Mouse (Mus musculus) heart, adult 9 months (tissue): ENCODE data around the gene Acad11.

Source experiments
- DNase-seq, 2 experiments: peaks; one replicate each; pipeline ENCODE4 v3.0.0; 2022; ENCODE audit warnings: low spot score in 2 of 2

The Acad11 gene

GRCm38 (mm10) chr9:104063244-104063961, at the start of gene Acad11:
Gene Acad11 (plus strand): TSS chr9:104063377.
- DNase-seq, result peak; percentile 83 to 90

GRCm38 (mm10) chr9:104014526-104014925, 48.7 kb upstream of the Acad11 start:
- no peak for DNase-seq

DNA sequence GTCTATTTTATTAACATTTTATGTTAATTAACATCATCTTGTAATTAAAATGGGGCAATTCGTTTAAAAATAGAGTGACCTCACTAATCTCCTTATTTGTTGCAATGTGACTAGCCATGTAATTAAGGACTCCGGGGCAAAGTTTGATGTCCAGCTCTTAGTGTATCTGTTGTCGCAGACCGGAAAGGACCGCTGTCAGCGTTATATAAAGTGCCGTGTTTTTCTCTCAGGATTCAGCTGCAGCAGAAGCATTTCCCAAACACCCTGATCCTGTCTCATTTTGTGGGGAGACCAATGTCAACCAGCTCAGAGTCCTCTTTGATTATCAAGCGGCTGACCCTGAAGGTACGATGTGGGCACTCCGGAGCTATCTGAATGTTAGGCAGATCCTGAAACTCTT, 42.2 kb upstream of the Acad11 start:
- DNase-seq, result no peak

DNA sequence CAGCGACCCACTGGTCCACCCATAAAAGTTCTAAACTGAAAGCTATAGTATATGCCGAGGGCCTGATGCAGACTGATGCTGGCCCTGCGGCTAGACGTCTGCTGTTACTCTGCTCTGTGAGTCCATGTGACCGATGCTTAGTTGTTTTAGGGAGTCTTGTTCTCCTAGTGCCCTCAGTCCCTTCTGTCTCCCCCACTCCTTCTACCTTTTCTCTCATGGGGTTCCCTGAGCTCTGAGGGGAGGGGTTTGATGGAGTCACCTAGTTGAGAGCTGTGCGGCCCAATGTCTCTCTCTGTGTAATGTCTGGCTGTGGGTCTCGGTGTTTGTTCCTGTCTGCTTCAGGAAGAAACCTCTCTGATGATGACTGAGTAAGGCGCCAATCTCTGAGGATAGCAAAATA, 36.0 kb upstream of the Acad11 start:
- no peak for DNase-seq

GRCm38 (mm10) chr9:104029861-104030260, 33.3 kb upstream of the Acad11 start:
- no peak for DNase-seq

GRCm38 (mm10) chr9:104034231-104034630, 28.9 kb upstream of the Acad11 start:
- no peak for DNase-seq

DNA sequence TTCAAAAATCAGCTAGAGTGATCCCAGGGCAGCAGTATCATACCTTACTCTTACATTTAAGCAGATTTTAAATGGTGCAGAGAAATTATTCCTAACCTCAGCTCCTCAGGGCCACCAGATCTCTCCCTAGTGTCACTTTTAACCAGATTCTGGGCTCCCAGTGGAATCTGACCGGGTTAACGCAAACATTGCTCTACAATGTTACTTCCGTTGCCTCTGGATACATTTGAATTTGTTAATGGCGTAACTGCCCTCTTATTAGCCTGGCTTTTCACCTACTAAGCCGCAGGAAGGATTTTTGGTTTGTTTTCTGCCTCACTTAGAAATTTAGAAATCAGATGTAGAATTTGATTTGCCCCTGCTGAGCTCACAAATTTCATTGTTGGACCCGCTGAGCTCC, 28.5 kb upstream of the Acad11 start:
- DNase-seq, result no peak

DNA sequence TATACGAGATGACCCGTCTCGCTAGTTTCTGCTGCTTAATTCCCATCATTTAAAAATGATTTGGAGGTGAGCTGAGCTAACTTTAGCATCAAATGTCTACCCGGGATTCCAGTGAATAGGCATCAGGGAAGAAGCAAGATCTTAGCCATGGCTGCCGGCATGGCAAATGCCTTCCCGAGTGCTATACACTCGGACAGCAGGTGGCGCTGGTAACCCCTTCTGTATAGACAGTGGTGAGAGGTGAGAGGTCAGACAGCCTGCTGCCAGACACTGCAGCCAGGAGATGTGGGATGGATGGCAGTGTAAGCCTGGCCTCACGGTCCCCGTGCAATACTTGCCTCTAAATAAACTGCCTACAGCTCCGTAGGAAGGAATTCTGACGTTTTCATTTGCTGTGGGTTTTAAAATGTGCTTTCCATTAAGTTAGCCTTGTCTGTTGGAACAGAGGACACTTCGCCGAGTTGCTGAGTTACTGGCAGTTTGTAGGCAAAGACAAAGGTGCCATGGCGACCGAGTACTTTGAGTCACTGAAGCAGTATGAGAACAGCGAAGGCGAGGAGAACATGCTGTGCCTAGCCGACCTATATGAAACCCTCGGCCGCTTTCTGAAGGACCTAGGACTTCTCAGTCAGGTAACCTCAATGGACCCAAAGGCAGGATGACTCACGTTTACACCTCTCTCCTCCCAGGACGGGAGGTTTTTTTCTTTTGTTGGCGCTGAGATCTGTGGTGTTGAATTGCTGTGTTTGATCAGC, 27.7 kb upstream of the Acad11 start:
- peak; percentile 28 to 50 for DNase-seq

DNA sequence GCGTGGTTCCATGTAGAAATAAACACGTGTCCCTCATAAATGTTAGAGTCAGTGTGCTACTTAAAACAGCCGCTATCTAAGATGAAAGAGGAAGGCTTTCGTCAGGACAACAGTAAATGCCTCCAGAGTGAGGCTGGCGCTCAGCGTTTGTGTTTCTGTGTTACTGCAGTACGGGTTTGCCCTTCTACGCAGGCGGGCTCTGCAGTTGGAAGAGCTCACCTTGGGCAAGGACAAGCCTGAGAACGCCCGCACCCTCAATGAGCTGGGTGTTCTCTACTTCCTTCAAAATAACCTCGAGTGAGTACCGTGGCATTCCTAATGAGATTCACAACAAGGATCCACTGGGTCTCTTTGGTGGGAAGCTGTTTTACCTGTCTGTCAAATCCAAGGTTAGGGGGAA, 24.9 kb upstream of the Acad11 start:
- DNase-seq, result no peak

- DNase-seq, result no peak
These were observed 24.0 kb upstream of the Acad11 start for GRCm38 (mm10) chr9:104039031-104039695.

GRCm38 (mm10) chr9:104039742-104040141, 23.4 kb upstream of the Acad11 start:
- DNase-seq, result no peak

- DNase-seq, result no peak
These were observed 22.8 kb upstream of the Acad11 start, which contains the start of gene Gm28305 for GRCm38 (mm10) chr9:104040362-104040761. Gene Gm28305 (plus strand): TSS chr9:104040662.

- no peak for DNase-seq
These were observed 19.5 kb upstream of the Acad11 start for GRCm38 (mm10) chr9:104043676-104044075.

DNA sequence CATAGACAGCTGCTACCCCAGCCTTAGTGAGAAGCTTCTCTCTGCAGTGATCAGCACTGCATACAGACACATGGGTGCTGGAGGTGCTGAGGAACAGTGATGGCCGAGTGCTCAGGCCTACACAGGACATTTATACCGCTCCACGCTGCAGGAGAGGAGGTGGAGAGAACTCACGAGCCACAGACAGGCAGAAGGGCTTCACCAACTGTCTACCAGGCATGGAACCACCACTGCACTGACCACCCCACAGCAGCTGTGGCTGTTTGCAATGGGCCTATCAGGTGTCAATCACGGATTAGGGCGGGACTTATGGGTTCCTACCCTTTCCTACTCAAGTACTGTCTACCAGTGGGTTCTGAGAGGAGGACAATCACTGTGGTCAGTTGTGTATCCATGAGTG, 12.1 kb upstream of the Acad11 start:
- DNase-seq, result no peak

DNA sequence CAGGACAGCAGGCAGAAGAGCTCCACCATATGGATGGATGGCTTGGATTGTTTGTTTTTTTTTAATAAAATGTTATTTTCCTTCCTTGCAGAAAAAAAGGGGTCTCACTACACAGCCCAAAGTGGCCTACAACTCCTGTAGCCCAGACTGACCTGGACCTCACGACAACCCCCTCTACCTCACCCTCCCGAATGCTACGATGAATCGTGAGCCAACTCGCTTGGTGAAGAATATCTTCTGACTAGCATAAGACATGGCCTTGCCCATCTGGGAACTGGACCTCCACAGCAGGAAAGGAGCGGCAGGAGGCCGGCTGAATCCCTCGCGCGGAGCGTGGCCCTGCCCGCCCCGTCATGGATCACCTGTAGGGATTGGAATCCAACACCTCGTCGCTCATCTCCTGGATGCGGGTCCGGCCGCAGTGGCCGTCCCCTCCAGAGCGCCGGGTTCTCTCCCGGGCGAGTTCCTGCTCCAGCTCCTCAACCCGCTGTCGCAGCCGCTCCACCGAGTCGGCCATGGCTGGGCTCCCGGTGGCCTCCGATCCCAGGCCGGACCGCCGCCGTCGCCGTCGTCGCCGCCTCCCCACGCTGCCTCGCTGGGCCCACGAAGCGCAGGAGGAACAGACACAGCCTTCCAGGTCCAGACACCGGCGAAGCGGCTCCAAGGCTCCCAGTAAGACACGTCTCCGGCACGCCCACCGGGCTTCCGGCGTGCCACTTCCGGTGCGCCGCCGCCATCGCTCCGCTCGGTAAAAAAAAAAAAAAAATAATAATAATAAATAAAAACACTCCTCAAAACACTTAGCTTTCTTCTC, 540 bp upstream of the Acad11 start, which contains the start of gene Uba5:
Gene Uba5 (minus strand): TSS at position 705 of the 814 bp plus-strand sequence.
- peak in 1 of 2 experiments; percentile 32 for DNase-seq

DNA sequence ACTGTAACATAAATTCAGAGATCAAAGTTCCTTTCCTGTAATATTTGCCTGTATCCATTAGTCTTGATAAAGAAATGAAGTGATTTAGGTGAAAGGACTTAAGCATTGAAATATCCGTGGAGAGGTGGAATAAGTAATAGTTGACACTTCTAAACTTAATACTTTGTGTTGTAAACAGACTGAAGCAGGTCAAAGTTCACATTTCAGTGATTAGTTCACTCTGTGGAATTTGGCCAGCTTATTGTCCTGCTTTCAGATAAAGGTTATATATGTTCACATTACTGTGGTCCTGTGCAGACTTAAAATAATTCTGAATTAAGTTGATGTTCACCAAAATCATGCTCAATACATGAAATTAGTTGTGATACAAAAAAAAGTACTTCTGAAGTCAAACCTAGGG, 1.4 kb downstream of the Acad11 start:
- DNase-seq, result no peak

- DNase-seq, result no peak
These were observed 7.1 kb downstream of the Acad11 start for GRCm38 (mm10) chr9:104070241-104070640.

- no peak for DNase-seq
These were observed 7.9 kb downstream of the Acad11 start for GRCm38 (mm10) chr9:104070863-104071604.

- DNase-seq, result no peak
These were observed 12.6 kb downstream of the Acad11 start for GRCm38 (mm10) chr9:104075808-104076207.

DNA sequence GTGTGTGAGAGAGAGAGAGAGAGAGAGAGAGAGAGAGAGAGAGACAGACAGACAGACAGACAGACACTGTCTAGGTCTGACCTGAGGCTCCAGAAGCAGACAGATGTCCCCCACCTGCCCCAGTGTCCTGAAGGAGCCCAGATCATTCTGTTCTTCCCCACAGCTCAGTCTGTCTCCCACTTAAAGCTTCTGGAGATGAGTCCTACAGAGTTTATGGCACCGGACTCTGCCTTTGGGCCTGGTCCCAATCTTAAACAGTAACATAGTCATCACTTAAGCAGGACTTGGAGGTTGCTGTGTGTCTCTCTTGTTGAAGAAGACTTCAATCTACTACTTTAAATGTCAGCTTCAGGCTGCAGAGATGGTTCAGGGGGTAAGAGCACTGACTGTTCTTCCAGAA, 15.6 kb downstream of the Acad11 start:
- DNase-seq, result no peak

DNA sequence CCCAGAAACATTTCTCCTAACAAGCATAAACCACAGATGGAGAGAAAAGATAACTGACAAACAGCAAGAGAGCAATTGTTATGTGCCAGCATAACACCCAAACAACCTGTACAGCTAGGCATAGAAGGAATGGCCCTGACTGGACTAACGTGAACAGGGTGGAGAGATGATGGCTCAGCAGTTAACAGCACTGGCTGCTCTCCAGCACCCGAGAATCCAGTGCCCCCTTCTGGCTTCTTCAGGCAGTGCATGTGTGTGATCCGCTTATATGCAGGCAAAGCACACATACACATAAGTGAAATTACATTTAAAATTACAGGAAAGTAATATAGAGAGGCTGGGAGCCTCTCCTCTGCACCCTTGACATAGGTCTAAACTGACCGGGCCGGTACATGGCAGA, 16.2 kb downstream of the Acad11 start:
- DNase-seq, result no peak
